In the genomic region with DNA sequence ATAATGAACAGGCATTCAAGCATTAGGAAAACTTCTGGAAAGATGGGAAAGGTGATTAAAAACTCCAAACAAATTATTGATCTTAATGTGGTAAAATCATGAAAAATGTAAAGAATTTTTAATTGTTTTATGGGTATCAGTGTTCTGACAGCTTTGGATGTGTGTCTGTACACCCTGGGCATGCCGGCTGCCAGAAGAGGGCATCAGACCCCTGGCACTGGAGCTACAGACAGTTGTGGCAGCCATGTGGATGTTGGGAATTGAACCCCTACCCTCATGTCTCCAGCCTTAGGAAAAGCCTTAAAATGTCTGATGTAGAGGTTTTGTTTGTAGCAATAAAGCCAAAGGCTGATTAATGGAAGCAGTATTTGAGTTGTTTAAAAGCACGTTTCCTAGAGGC, we compare ENCODE assay signal across 24 mouse cellular contexts. TPM values are rescaled to one million over a fixed set of nuclear protein-coding genes. Genes with fewer than 3 reads are reported as not detected.
DNase-seq lines count a peak whose midpoint lies in the region; ATAC-seq and TF ChIP-seq lines count a peak whose summit lies in the region.
"Had no signal": no experiment of that assay in that cellular context is flagged by ENCODE, and none has a peak within 500 bp of the region (broad histone marks: within the 10 kb centered on the region; RNA-seq: fewer than 3 reads in every experiment).

No protein-coding gene starts in this region.

- no peak for ATAC-seq in forebrain, postnatal 0 days
- ATAC-seq in forebrain, embryonic 12.5 days (ENCODE audit: low FRiP score), result no peak
- ATAC-seq in kidney, postnatal 0 days (replicated peaks; ENCODE audit: low FRiP score, low read depth), result no peak
- no peak for ATAC-seq in kidney, embryonic 14.5 days (ENCODE audit: low FRiP score, low TSS enrichment)
- ATAC-seq in midbrain, postnatal 0 days (ENCODE audit: low FRiP score), result no peak
- ATAC-seq in midbrain, embryonic 16.5 days, result no peak
- ATAC-seq: CD4-positive, CD25-positive, alpha-beta regulatory T cell, adult 4 months; forebrain, embryonic 15.5 days had no signal

- no peaks in the 10 kb centered on the region for H3K27me3 ChIP-seq in forebrain, postnatal 0 days (ENCODE audit: insufficient read depth, low read length)
- no peaks in the 10 kb centered on the region for H3K27me3 ChIP-seq in forebrain, embryonic 12.5 days
- no peaks in the 10 kb centered on the region for H3K27me3 ChIP-seq in kidney, postnatal 0 days (ENCODE audit: insufficient read depth, low read length)
- H3K27me3 ChIP-seq in kidney, embryonic 14.5 days (ENCODE audit: control insufficient read depth, insufficient read depth, low read length), result no peaks in the 10 kb centered on the region
- H3K27me3 ChIP-seq in midbrain, postnatal 0 days (ENCODE audit: insufficient read depth, low read length), result no peaks in the 10 kb centered on the region
- no peaks in the 10 kb centered on the region for H3K27me3 ChIP-seq in midbrain, embryonic 16.5 days (ENCODE audit: control insufficient read depth, insufficient read depth, low read depth, low read length)
- H3K27me3 ChIP-seq: embryonic facial prominence, embryonic 15.5 days; forebrain, embryonic 15.5 days; heart, embryonic 12.5 days; hindbrain, embryonic 15.5 days had no signal

- H3K27ac ChIP-seq in forebrain, postnatal 0 days (ENCODE audit: low read depth, low read length), result no peak overlapping the region
- no peak overlapping the region for H3K27ac ChIP-seq in forebrain, embryonic 12.5 days
- H3K27ac ChIP-seq in kidney, postnatal 0 days, result no peak overlapping the region
- H3K27ac ChIP-seq in kidney, embryonic 14.5 days (ENCODE audit: low read depth, low read length), result no peak overlapping the region
- no peak overlapping the region for H3K27ac ChIP-seq in midbrain, postnatal 0 days (ENCODE audit: low read depth, low read length)
- no peak overlapping the region for H3K27ac ChIP-seq in midbrain, embryonic 16.5 days (ENCODE audit: low read length)
- H3K27ac ChIP-seq: embryonic facial prominence, embryonic 15.5 days; forebrain, embryonic 10.5 days; forebrain, embryonic 15.5 days; hindbrain, embryonic 15.5 days had no signal

- H3K9me3 ChIP-seq in forebrain, postnatal 0 days (ENCODE audit: low read length), result no peaks in the 10 kb centered on the region
- H3K9me3 ChIP-seq in forebrain, embryonic 12.5 days, result no peaks in the 10 kb centered on the region
- no peaks in the 10 kb centered on the region for H3K9me3 ChIP-seq in kidney, postnatal 0 days (replicated peaks; ENCODE audit: low read length)
- no peaks in the 10 kb centered on the region for H3K9me3 ChIP-seq in kidney, embryonic 14.5 days (ENCODE audit: control insufficient read depth, low read length)
- no peaks in the 10 kb centered on the region for H3K9me3 ChIP-seq in midbrain, postnatal 0 days (ENCODE audit: low read length)
- H3K9me3 ChIP-seq in midbrain, embryonic 16.5 days (replicated peaks; ENCODE audit: control insufficient read depth, low read length, poor library complexity, severe bottlenecking), result no peaks in the 10 kb centered on the region
- H3K9me3 ChIP-seq: embryonic facial prominence, embryonic 15.5 days; forebrain, embryonic 10.5 days; forebrain, embryonic 15.5 days; heart, embryonic 12.5 days; hindbrain, embryonic 15.5 days had no signal

- WGBS in forebrain, postnatal 0 days, result 88% methylated on average over 2 of the region's 2 CpGs
- WGBS in forebrain, embryonic 12.5 days, result 90% methylated on average over 2 of the region's 2 CpGs
- 84% methylated on average over 2 of the region's 2 CpGs for whole genome bisulfite sequencing in kidney, postnatal 0 days
- 86% methylated on average over 2 of the region's 2 CpGs for WGBS in kidney, embryonic 14.5 days
- 95% methylated on average over 2 of the region's 2 CpGs for WGBS in midbrain, postnatal 0 days
- 92% methylated on average over 2 of the region's 2 CpGs for WGBS in midbrain, embryonic 16.5 days

- H3K9ac ChIP-seq in forebrain, postnatal 0 days, result no peak overlapping the region
- no peak overlapping the region for H3K9ac ChIP-seq in forebrain, embryonic 12.5 days
- H3K9ac ChIP-seq in kidney, postnatal 0 days (ENCODE audit: low read depth, low read length), result no peak overlapping the region
- no peak overlapping the region for H3K9ac ChIP-seq in kidney, embryonic 14.5 days (ENCODE audit: low read depth, low read length)
- H3K9ac ChIP-seq in midbrain, postnatal 0 days (replicated peaks; ENCODE audit: low read length, poor library complexity, severe bottlenecking), result no peak overlapping the region
- H3K9ac ChIP-seq in midbrain, embryonic 16.5 days (ENCODE audit: low read depth, low read length), result no peak overlapping the region
- H3K9ac ChIP-seq: embryonic facial prominence, embryonic 15.5 days; forebrain, embryonic 15.5 days; heart, embryonic 12.5 days; hindbrain, embryonic 15.5 days had no signal

- no peaks in the 10 kb centered on the region for H3K36me3 ChIP-seq in forebrain, postnatal 0 days (ENCODE audit: insufficient read depth)
- no peaks in the 10 kb centered on the region for H3K36me3 ChIP-seq in forebrain, embryonic 12.5 days (replicated peaks)
- H3K36me3 ChIP-seq in kidney, postnatal 0 days (ENCODE audit: insufficient read depth, low read length), result no peaks in the 10 kb centered on the region
- no peaks in the 10 kb centered on the region for H3K36me3 ChIP-seq in kidney, embryonic 14.5 days (ENCODE audit: control insufficient read depth, insufficient read depth, low read length)
- H3K36me3 ChIP-seq in midbrain, postnatal 0 days (ENCODE audit: insufficient read depth, low read length), result peaks cover 4% of the 10 kb centered on the region; the same call in 1 of the 2 replicates
- no peaks in the 10 kb centered on the region for H3K36me3 ChIP-seq in midbrain, embryonic 16.5 days (ENCODE audit: control insufficient read depth, insufficient read depth, low read length)
- H3K36me3 ChIP-seq: embryonic facial prominence, embryonic 15.5 days; forebrain, embryonic 10.5 days; forebrain, embryonic 15.5 days; heart, embryonic 12.5 days; hindbrain, embryonic 15.5 days had no signal

- H3K4me3 ChIP-seq in forebrain, postnatal 0 days (ENCODE audit: low read depth, low read length), result no peak overlapping the region
- no peak overlapping the region for H3K4me3 ChIP-seq in forebrain, embryonic 12.5 days (replicated peaks)
- no peak overlapping the region for H3K4me3 ChIP-seq in kidney, postnatal 0 days (replicated peaks; ENCODE audit: low read depth, low read length)
- H3K4me3 ChIP-seq in kidney, embryonic 14.5 days (ENCODE audit: low read length), result no peak overlapping the region
- H3K4me3 ChIP-seq in midbrain, postnatal 0 days (ENCODE audit: low read depth, low read length), result no peak overlapping the region
- no peak overlapping the region for H3K4me3 ChIP-seq in midbrain, embryonic 16.5 days (ENCODE audit: low read depth, low read length)
- H3K4me3 ChIP-seq: embryonic facial prominence, embryonic 15.5 days; erythroblast, embryonic 14.5 days; forebrain, embryonic 10.5 days; forebrain, embryonic 15.5 days; heart, embryonic 12.5 days; hindbrain, embryonic 15.5 days had no signal

- no peak for DNase-seq in forebrain, postnatal 0 days
- no peak for DNase-seq in kidney, postnatal 0 days (ENCODE audit: low spot score)
- no peak for DNase-seq in midbrain, postnatal 0 days (ENCODE audit: low spot score)
- no peak for DNase-seq in lung, postnatal 10 days
- DNase-seq: adrenal gland, adult 2 months; adrenal gland, postnatal 25 days; B cell, adult 2 months; cerebellum, adult 2 months; embryo, embryonic 11 days; gastrocnemius, postnatal 10 days had no signal

- H3K4me2 ChIP-seq in forebrain, postnatal 0 days (ENCODE audit: low read depth), result no peak overlapping the region
- H3K4me2 ChIP-seq in forebrain, embryonic 12.5 days, result no peak overlapping the region
- no peak overlapping the region for H3K4me2 ChIP-seq in kidney, postnatal 0 days (ENCODE audit: low read length)
- no peak overlapping the region for H3K4me2 ChIP-seq in kidney, embryonic 14.5 days (replicated peaks; ENCODE audit: low read depth, low read length)
- no peak overlapping the region for H3K4me2 ChIP-seq in midbrain, postnatal 0 days (ENCODE audit: low read depth, low read length, poor library complexity, severe bottlenecking)
- H3K4me2 ChIP-seq in midbrain, embryonic 16.5 days (ENCODE audit: low read length), result no peak overlapping the region
- H3K4me2 ChIP-seq: embryonic facial prominence, embryonic 15.5 days; forebrain, embryonic 15.5 days; heart, embryonic 12.5 days; hindbrain, embryonic 15.5 days had no signal

- H3K4me1 ChIP-seq in forebrain, postnatal 0 days (ENCODE audit: insufficient read depth), result peaks cover 5% of the 10 kb centered on the region
- peaks cover 6% of the 10 kb centered on the region; the same call in 1 of the 2 replicates for H3K4me1 ChIP-seq in forebrain, embryonic 12.5 days
- H3K4me1 ChIP-seq in kidney, postnatal 0 days (replicated peaks; ENCODE audit: insufficient read depth, low read length), result no peaks in the 10 kb centered on the region
- no peaks in the 10 kb centered on the region for H3K4me1 ChIP-seq in kidney, embryonic 14.5 days (ENCODE audit: control insufficient read depth, insufficient read depth, low read length)
- 0 out of 2 replicates have a peak, but pooled peaks cover 4% of the 10 kb centered on the region for H3K4me1 ChIP-seq in midbrain, postnatal 0 days (ENCODE audit: insufficient read depth, low read length)
- peaks cover 3% of the 10 kb centered on the region; the same call in 1 of the 2 replicates for H3K4me1 ChIP-seq in midbrain, embryonic 16.5 days (ENCODE audit: control insufficient read depth, insufficient read depth, low read length)
- H3K4me1 ChIP-seq: embryonic facial prominence, embryonic 15.5 days; heart, embryonic 12.5 days; hindbrain, embryonic 15.5 days had no signal

- peak; percentile 22; the same call in 1 of the 2 replicates for TF ChIP-seq CTCF in forebrain, postnatal 0 days (IDR thresholded peaks at IDR 0.05; ENCODE audit: low read depth)
- TF ChIP-seq CTCF in kidney, postnatal 0 days (IDR thresholded peaks at IDR 0.05; ENCODE audit: low read depth), result peak; percentile 27; the same call in 1 of the 2 replicates
- peak; percentile 42 for TF ChIP-seq CTCF in midbrain, postnatal 0 days (IDR thresholded peaks at IDR 0.05)

RNA-seq across cellular contexts. Expression of a gene that starts 27.5 kb away (rescaled TPM):
- 114 TPM in 2 replicates for total RNA-seq in forebrain, postnatal 0 days (2014; rRNA removed)
- 95.2 and 102 TPM in 2 replicates for polyA plus RNA-seq in forebrain, postnatal 0 days (2015; fragmentation: Nextera tagmentation; extraction: Ambion mirVana)
- polyA plus RNA-seq in forebrain, embryonic 12.5 days (2016; fragmentation: Nextera tagmentation; extraction: Ambion mirVana), result 12.1 and 14.5 TPM in 2 replicates
- polyA plus RNA-seq in kidney, postnatal 0 days (2015; fragmentation: Nextera tagmentation; extraction: Ambion mirVana), result 0.36 and 0.67 TPM in 2 replicates
- 0.24 and 1.2 TPM in 2 replicates for polyA plus RNA-seq in kidney, embryonic 14.5 days (2014; fragmentation: Nextera tagmentation; extraction: Ambion mirVana)
- 77.3 and 94.8 TPM in 2 replicates for total RNA-seq in midbrain, postnatal 0 days (2014; rRNA removed)
- 91.6 and 95.2 TPM in 2 replicates for polyA plus RNA-seq in midbrain, postnatal 0 days (2015; fragmentation: Nextera tagmentation; extraction: Ambion mirVana)
- polyA plus RNA-seq in midbrain, embryonic 16.5 days (2015; fragmentation: Nextera tagmentation; extraction: Ambion mirVana), result 96.0 and 101 TPM in 2 replicates
- total RNA-seq: common myeloid progenitor, adult 5-6 weeks; gastrocnemius, postnatal 4 days; heart, adult 8-10 months; heart, postnatal 25 days had no signal
- polyA plus RNA-seq: CD4-positive, CD25-positive, alpha-beta regulatory T cell, adult 4 months; erythroblast, embryonic 14.5 days had no signal
